Mouse (Mus musculus) C2C12 (cell line): ENCODE results near the gene Ttll1.

Source experiments
- CTCF ChIP-seq: IDR thresholded peaks from one replicate; pipeline ENCODE4 v1.5.1; 2011; ENCODE audit not compliant: control insufficient read depth, insufficient read depth, insufficient read length
- USF1 ChIP-seq: IDR thresholded peaks from one replicate; pipeline ENCODE4 v1.6.1; 2011; ENCODE audit warnings: low read depth, mild to moderate bottlenecking, control low read depth, moderate library complexity

GRCm38 (mm10) chr15:83497299-83497698 lies 13.4 kb downstream of the Ttll1 start:
- TF ChIP-seq CTCF (no peak), USF1 (no peak)
